Mouse (Mus musculus) stomach, embryonic 16.5 days (tissue): ENCODE data around the gene 1810065E05Rik. TPM values are rescaled to one million over a fixed set of nuclear protein-coding genes. Genes with fewer than 3 reads are reported as not detected.

Experiments
- ATAC-seq: fragments of 200-750 bp; cut with Nextera tagmentation; 2 replicates; pipeline ENCODE4 v1.8.0; 2017; ENCODE audit warnings: moderate number of reproducible peaks, moderate TSS enrichment; ENCODE audit not compliant: insufficient read depth, low FRiP score
- H3K27ac ChIP-seq: fragments of 300-500 bp; sonication (generic); 2 replicates; pipeline ENCODE4 v1.5.1; 2014; ENCODE audit warnings: low read length
- H3K27me3 ChIP-seq: fragments of 300-500 bp; sonication (generic); 2 replicates; pipeline ENCODE4 v1.6.1; 2014; ENCODE audit warnings: low read length, control low read depth, mixed read lengths; ENCODE audit not compliant: control insufficient read depth, insufficient read depth
- H3K36me3 ChIP-seq: fragments of 300-500 bp; sonication (generic); 2 replicates; pipeline ENCODE4 v1.6.1; 2014; ENCODE audit warnings: low read length; ENCODE audit not compliant: control insufficient read depth, insufficient read depth
- H3K4me1 ChIP-seq: fragments of 300-500 bp; sonication (generic); 2 replicates; pipeline ENCODE4 v1.6.1; 2014; ENCODE audit warnings: low read length, control low read depth, mixed read lengths; ENCODE audit not compliant: control insufficient read depth, insufficient read depth
- H3K4me2 ChIP-seq: fragments of 300-500 bp; sonication (generic); 2 replicates; pipeline ENCODE4 v1.6.1; 2014; ENCODE audit warnings: low read depth, low read length, mixed read lengths
- H3K4me3 ChIP-seq: fragments of 300-500 bp; sonication (generic); replicated peaks from 2 replicates; pipeline ENCODE4 v1.5.1; 2014; ENCODE audit warnings: mild to moderate bottlenecking, low read length
- H3K9ac ChIP-seq: fragments of 300-500 bp; sonication (generic); 2 replicates; pipeline ENCODE4 v1.6.1; 2014; ENCODE audit warnings: low read length
- H3K9me3 ChIP-seq: fragments of 300-500 bp; sonication (generic); replicated peaks from 2 replicates; pipeline ENCODE4 v1.6.1; 2016; ENCODE audit warnings: low read length, control low read depth; ENCODE audit not compliant: control insufficient read depth
- WGBS: fragments of 180-500 bp; shearing (Covaris S2); extraction: QIAGEN DNeasy Blood & Tissue Kit; methylation state at CpG from one replicate; pipeline ENCODE4 v1.1.7; 2014; 5-methylcytosine and 5-hydroxymethylcytosine counted together
- polyA plus RNA-seq: library from polyadenylated mRNA; unstranded; fragments of >200 nt; fragmentation: Nextera tagmentation; extraction: Ambion mirVana; gene quantifications from 2 replicates; pipeline ENCODE4 v1.2.1, GENCODE M21; 2015

The 1810065E05Rik gene
- polyA plus RNA-seq: not detected in 2 replicates

DNA sequence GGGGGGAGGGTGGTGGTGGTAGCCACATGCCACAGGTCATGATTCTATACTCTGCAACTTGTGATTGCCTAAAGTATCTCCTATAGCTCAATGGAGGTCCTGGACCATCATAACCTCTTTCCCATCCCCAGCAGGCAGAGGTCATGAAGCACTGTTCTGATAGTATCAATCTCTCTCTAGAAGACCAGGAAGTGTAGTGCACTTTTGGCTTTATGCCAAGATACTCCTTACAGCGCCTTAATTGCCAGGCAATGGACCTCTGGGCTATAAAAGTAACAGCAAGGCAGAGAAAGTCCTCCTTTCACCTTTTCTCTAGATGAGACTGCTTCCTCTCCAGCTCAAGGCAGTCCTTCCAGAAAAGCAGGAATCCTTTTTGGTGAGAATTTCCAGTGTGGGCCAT, at the start of gene 1810065E05Rik:
Gene 1810065E05Rik (plus strand): TSS at position 297 of the 400 bp plus-strand sequence.
- no peaks in the 10 kb centered on the region for H3K36me3 ChIP-seq
- H3K4me1 ChIP-seq: no peaks in the 10 kb centered on the region
- no peaks in the 10 kb centered on the region for H3K27me3 ChIP-seq
- no peak within 1 kb of the TSS for H3K4me2 ChIP-seq
- no peak for ATAC-seq
- no peak within 1 kb of the TSS for H3K9ac ChIP-seq
- H3K9me3 ChIP-seq: no peaks in the 10 kb centered on the region
- H3K27ac ChIP-seq: no peak within 1 kb of the TSS
- H3K4me3 ChIP-seq: no peak within 1 kb of the TSS
- 29% methylated on average over 1 of the region's 1 CpGs for WGBS

DNA sequence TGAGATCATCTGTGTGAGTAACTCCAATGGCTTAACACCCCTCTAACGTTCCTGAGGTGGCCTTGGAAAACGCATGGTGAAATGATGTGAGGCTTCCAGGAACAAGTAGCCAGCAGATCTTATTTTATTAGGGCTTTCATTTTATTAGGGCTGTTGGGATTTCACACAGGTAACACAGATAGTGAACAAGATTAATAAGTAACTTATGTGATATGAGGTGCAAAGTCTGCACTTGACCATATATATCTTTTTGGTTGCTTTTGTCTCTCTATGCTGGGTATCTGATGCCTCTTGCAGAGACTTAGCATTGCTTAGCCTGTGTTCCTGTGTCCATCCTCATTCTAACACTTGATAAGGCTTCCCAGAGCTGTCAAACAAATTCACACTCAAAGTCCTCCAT, 43.6 kb upstream of the 1810065E05Rik start:
- no peak overlapping the region for H3K4me3 ChIP-seq
- no peaks in the 10 kb centered on the region for H3K9me3 ChIP-seq
- no peaks in the 10 kb centered on the region for H3K4me1 ChIP-seq
- no peaks in the 10 kb centered on the region for H3K36me3 ChIP-seq
- H3K27ac ChIP-seq: no peak overlapping the region
- no peaks in the 10 kb centered on the region for H3K27me3 ChIP-seq
- 68% methylated on average over 2 of the region's 2 CpGs for WGBS
- no peak overlapping the region for H3K9ac ChIP-seq
- H3K4me2 ChIP-seq: no peak overlapping the region
- ATAC-seq: peak; percentile 48; the same call in 1 of the 2 replicates

DNA sequence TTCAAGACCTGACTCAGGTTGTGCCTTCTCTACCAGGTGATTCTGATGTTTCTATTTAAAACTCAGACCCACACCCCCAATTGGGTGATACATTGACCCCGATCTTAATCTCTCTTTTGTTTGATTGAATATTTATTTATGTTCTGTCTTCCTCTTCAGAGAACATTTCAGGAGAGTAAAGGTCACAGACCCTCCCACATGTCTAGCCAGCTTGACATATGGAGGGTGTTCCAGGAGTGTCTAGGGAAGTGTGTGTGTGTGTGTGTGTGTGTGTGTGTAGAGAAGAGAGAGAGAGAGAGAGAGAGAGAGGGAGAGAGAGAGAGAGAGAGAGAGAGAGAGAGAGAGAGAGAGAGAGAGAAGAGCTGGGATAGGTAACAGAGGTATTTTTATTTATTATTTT, 43.2 kb upstream of the 1810065E05Rik start:
- no peaks in the 10 kb centered on the region for H3K9me3 ChIP-seq
- no peak overlapping the region for H3K4me3 ChIP-seq
- no peak for ATAC-seq
- no peaks in the 10 kb centered on the region for H3K27me3 ChIP-seq
- WGBS: 17% methylated on average over 1 of the region's 1 CpGs
- H3K4me1 ChIP-seq: no peaks in the 10 kb centered on the region
- H3K36me3 ChIP-seq: no peaks in the 10 kb centered on the region
- no peak overlapping the region for H3K9ac ChIP-seq
- H3K27ac ChIP-seq: no peak overlapping the region
- no peak overlapping the region for H3K4me2 ChIP-seq

DNA sequence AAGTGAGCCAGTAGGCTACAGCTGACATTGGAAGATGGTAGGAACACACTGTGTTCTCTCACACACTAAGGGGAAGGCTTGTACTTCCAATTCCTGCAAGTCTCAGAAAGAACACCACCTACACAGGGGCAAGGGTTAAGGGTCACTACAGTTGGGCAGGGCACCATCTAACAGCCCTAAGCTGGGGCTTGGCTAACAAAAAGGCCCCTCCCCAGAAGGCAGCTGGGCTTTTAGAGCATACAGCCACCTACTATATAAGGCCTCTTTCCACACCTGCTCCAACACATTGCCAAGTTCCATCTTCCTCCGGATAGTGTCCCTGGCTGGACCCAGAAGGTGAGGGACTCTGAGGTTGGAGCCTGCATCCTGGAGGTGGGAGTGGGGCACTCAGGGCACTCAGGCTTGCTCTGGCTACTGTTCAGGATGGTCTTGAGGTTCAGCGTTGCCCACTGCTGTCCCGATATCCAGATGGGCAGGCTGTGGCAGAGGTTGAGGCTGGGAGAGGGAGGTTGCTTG, 42.1 kb upstream of the 1810065E05Rik start, which contains the start of gene Lypd8:
Gene Lypd8 (plus strand): TSS at position 281 of the 516 bp plus-strand sequence.
- peak within 1 kb of the TSS; percentile 13 for H3K4me3 ChIP-seq

DNA sequence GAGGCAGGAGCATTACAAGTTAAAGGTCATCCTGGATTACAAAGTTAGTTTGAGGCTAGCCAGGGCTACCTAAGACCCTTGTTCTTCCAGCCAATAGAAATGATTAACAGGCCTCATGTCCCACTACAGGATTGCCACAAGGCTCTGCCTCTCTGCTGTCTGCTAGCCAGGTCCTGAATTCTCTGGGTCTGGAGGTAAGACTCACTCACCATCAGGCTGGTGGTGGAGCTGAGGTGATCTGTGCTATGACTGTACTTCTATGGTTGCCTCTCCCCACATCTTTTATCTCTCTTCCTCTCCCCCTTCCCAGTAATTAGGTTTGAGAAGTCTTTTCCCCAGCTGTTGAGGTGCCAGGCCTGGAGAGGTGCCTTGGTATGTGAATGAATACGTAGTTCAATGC, 41.4 kb upstream of the 1810065E05Rik start:
- H3K9me3 ChIP-seq: no peaks in the 10 kb centered on the region
- H3K27ac ChIP-seq: no peak overlapping the region; the same call in 1 of the 2 replicates
- 77% methylated on average over 1 of the region's 1 CpGs for WGBS
- no peak overlapping the region for H3K4me2 ChIP-seq
- no peaks in the 10 kb centered on the region for H3K36me3 ChIP-seq
- ATAC-seq: no peak
- peak overlapping the region; percentile 13 for H3K4me3 ChIP-seq
- no peaks in the 10 kb centered on the region for H3K4me1 ChIP-seq
- no peak overlapping the region for H3K9ac ChIP-seq
- H3K27me3 ChIP-seq: no peaks in the 10 kb centered on the region

More for the DNA sequence above, 42.1 kb upstream of the 1810065E05Rik start, which contains the start of gene Lypd8:
- H3K27me3 ChIP-seq: no peaks in the 10 kb centered on the region
- H3K36me3 ChIP-seq: no peaks in the 10 kb centered on the region
- no peak within 1 kb of the TSS for H3K4me2 ChIP-seq
- no peaks in the 10 kb centered on the region for H3K9me3 ChIP-seq
- H3K27ac ChIP-seq: peak within 1 kb of the TSS; percentile 82; the same call in 1 of the 2 replicates
- no peaks in the 10 kb centered on the region for H3K4me1 ChIP-seq
- peak; percentile 27; the same call in 1 of the 2 replicates for ATAC-seq
- H3K9ac ChIP-seq: no peak within 1 kb of the TSS
- 87% methylated on average over 3 of the region's 3 CpGs for WGBS

DNA sequence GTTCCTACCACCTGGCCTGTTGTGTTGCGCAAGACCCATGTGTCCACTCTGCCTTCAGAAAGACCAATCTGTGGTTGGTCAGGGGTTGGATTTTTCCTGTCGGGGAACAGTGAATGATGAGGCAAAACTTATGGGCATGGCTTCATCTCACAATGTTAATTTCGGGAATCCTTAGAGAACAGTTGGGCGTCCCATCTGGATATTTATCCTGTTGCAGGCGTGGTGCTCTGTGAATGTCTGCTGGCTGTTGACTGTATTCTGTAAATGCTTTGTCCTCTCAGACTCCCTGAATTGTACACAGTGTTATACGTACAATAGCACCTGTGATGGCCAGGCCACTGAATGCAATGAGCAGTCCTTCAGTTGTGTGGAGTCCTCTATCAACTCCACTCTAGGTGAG, 38.4 kb upstream of the 1810065E05Rik start:
- Histone ChIP-seq H3K4me2 (0 out of 2 replicates have a peak overlapping the region, but pooled peaks have one; percentile 13), H3K4me3 (no peak overlapping the region)

DNA sequence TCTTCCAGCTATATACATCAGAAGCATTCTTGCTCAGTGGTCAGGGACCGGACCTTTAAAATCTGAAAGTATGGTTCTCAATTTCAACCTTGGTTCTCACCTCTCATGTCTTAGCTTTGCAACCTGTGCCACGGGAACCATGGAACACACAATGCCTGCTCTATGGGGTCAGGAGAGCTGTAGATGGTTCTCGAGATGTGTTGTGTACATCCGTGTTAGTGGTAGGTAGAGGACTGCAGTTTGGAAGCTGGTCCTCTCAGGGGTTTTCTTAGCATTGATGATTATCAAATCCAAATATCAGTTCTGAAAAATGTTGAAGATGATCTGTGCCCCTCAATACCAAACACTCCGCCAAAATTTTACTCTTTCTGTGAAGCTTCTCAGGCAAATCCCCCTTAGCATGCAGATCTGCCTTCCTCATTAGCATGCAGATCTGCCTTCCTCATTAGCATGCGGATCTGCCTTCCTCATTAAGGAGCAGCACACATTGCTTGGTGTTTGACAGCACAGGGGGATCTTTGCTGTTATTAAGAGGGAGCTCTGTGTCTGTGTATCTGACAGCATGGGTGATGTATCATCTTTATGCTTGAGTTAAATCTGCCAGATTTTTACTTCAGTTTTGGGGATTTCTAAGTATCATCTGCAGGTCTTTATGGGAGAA, 20.8 kb upstream of the 1810065E05Rik start:
- 58% methylated on average over 6 of the region's 6 CpGs for WGBS
- no peak for ATAC-seq

More for the DNA sequence above, 38.4 kb upstream of the 1810065E05Rik start:
- Histone ChIP-seq H3K36me3 (no peaks in the 10 kb centered on the region), H3K9ac (no peak overlapping the region), H3K4me1 (no peaks in the 10 kb centered on the region), H3K27ac (no peak overlapping the region), H3K27me3 (no peaks in the 10 kb centered on the region), H3K9me3 (no peaks in the 10 kb centered on the region)
- 84% methylated on average over 6 of the region's 6 CpGs for WGBS
- ATAC-seq: no peak

DNA sequence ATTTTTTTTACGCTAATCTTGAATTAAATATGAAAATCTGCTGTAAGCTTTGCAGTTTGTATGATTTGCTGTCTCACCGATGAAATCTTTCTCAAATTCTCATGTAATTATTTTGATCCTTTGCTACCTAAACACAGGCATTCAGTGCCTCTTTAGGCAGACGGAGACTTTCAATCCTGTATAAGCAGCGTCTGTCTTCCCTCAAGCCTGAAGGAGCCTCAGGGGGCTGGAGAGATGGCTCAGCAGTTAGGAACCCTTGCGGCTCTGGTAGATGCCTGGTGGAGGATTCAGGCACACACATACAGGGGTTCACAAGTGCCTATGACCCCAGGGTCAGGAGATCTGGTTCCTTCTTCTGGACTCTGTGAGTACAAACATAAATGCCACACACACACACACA, 20.3 kb upstream of the 1810065E05Rik start:
- ATAC-seq: no peak
- Histone ChIP-seq H3K4me1 (no peaks in the 10 kb centered on the region), H3K27ac (no peak overlapping the region), H3K9ac (no peak overlapping the region), H3K9me3 (no peaks in the 10 kb centered on the region), H3K36me3 (no peaks in the 10 kb centered on the region), H3K4me3 (no peak overlapping the region), H3K4me2 (no peak overlapping the region), H3K27me3 (no peaks in the 10 kb centered on the region)
- 53% methylated on average over 5 of the region's 5 CpGs for WGBS

More for the DNA sequence above, 20.8 kb upstream of the 1810065E05Rik start:
- Histone ChIP-seq H3K9me3 (no peaks in the 10 kb centered on the region), H3K9ac (no peak overlapping the region), H3K4me2 (no peak overlapping the region), H3K4me1 (no peaks in the 10 kb centered on the region), H3K36me3 (no peaks in the 10 kb centered on the region), H3K4me3 (no peak overlapping the region), H3K27me3 (no peaks in the 10 kb centered on the region), H3K27ac (no peak overlapping the region)

DNA sequence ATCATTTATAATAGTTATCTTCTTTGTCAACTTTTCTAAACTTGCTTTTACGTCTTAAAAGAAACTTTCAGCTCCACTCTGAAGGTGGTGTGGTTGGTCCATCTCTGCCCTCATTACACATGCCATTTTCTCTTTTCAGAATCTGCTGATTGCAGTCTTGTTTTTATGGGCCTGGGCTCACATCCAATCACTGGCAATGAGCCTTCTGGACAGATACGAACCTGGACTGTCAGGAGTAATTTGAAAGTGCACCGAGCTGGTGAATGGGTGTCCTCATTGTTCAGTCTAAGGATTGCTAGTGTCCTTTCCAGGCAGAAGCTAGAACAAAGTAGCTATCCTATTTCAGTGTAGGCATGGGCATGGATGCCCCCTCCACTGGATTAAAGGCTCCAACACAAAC, 12.8 kb upstream of the 1810065E05Rik start:
- Histone ChIP-seq H3K27ac (no peak overlapping the region), H3K27me3 (no peaks in the 10 kb centered on the region), H3K4me3 (no peak overlapping the region), H3K9ac (no peak overlapping the region), H3K4me2 (no peak overlapping the region), H3K36me3 (no peaks in the 10 kb centered on the region), H3K9me3 (no peaks in the 10 kb centered on the region), H3K4me1 (no peaks in the 10 kb centered on the region)
- 57% methylated on average over 3 of the region's 3 CpGs for WGBS
- no peak for ATAC-seq
